Mouse (Mus musculus): ENCODE results near the gene Adam33. TPM values are rescaled to one million over a fixed set of nuclear protein-coding genes. Genes with fewer than 3 reads are reported as not detected.
"Not testable (repeated sequence)": the region's sequence is repeated elsewhere in the genome, so short reads cannot be mapped to it uniquely, and the experiment has no call there.

Adam33 gene
- polyA plus RNA-seq, 1 experiment from 2014 or later, result 8.1 TPM

DNA sequence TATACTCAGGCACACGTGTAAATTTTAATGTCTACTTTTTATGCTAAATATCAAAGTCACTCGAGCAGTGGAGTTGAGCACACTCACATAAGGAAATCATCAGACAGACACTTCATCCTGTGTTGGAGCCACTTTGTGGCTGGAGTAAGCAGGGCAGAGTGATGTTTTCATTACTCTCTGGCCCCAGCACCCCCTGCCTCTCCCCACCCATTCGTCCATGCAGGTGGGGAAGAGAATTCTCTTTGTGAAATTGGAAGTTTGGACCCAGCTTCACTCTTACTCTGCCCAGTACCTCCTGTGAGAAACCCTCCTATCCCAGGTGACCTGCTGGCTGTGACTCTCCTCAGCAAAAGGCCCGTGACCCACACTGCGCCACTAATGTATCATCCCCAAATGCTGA is 24.9 kb downstream of the Adam33 start:
- peaks cover 47% of the 10 kb centered on the region for H3K27me3 ChIP-seq
- no peaks in the 10 kb centered on the region for H3K36me3 ChIP-seq
- H3K27ac ChIP-seq, result no peak overlapping the region
- no peak overlapping the region for H3K4me2 ChIP-seq
- 77% methylated on average over 5 of the region's 5 CpGs for WGBS
- ATAC-seq (ENCODE audit: borderline replicate concordance, extremely low read depth, low FRiP score, low TSS enrichment), result no peak
- no peaks in the 10 kb centered on the region for H3K9me3 ChIP-seq
- H3K4me1 ChIP-seq, result peaks cover 8% of the 10 kb centered on the region
- no peak overlapping the region for H3K4me3 ChIP-seq
- no peak overlapping the region for H3K9ac ChIP-seq

DNA sequence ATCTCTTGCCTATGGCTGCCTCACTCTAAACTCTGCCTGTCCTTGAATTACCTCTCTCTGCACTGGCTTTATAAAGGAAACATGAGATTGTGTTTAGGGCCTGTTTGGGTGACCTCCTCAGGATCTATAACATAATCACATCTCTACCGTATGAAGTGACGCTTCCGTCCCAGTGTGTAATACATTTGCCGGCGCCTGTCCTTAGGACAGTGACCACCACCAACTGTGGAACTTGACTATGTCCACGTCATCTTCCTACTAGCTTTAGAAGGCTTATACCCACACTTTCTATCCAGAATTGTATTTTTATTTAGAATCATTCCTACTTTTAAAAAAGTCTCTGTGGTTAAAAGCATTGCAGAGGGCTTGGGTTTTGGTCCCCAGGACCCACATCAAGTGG is 25.4 kb downstream of the Adam33 start:
- H3K27me3 ChIP-seq, result peaks cover 45% of the 10 kb centered on the region
- 81% methylated on average over 6 of the region's 6 CpGs for WGBS
- peaks cover 8% of the 10 kb centered on the region for H3K4me1 ChIP-seq
- ATAC-seq (ENCODE audit: borderline replicate concordance, extremely low read depth, low FRiP score, low TSS enrichment), result no peak
- no peak overlapping the region for H3K9ac ChIP-seq
- H3K4me2 ChIP-seq, result no peak overlapping the region
- no peak overlapping the region for H3K27ac ChIP-seq
- H3K4me3 ChIP-seq, result no peak overlapping the region
- H3K9me3 ChIP-seq, result no peaks in the 10 kb centered on the region
- no peaks in the 10 kb centered on the region for H3K36me3 ChIP-seq

DNA sequence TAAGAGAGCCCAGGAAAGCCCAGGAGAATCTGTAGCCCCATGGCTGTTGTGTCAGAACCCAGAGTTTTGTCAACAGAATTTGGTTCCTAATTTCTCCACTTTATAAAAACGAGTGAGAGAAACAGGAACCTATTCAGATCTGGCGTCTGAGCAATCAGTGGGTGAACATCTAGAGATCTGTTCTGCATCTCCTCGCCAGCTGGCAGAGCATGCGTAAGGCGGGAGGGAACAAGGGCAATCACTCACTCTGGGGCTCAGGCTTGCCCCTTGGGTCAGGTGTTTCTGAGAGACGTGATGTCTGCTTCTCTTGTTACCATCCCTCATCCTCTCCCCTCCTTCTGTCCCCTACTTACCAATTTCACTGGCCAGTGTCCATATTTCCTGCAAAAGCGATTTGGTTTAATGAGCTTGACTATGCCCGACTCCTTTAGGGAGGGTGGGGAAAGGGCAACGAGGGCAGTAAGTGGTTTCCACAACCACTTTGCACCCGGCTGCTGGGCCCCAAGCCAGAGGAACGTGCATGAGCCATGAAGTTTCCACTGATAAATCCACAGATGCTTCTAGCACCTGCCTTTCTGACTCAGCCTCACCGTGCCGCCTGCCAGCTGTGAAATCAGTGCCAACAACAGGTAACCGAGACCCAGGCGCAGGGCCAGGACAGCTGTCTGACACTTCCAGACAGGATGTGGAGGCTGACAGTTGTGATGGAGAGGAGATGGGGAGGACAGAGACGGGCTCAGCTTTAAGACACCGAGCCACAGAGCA is 26.2 kb downstream of the Adam33 start:
- WGBS, result 41% methylated on average over 17 of the region's 17 CpGs
- Histone ChIP-seq H3K27ac (no peak overlapping the region), H3K9ac (no peak overlapping the region), H3K4me3 (no peak overlapping the region), H3K4me1 (peaks cover 8% of the 10 kb centered on the region), H3K4me2 (no peak overlapping the region), H3K9me3 (no peaks in the 10 kb centered on the region), H3K36me3 (no peaks in the 10 kb centered on the region), H3K27me3 (peaks cover 37% of the 10 kb centered on the region)
- ATAC-seq (ENCODE audit: borderline replicate concordance, extremely low read depth, low FRiP score, low TSS enrichment), result no peak

GRCm38 (mm10) chr2:131036757-131037156 is 26.9 kb downstream of the Adam33 start:
- Histone ChIP-seq H3K4me1 (peaks cover 8% of the 10 kb centered on the region), H3K9me3 (no peaks in the 10 kb centered on the region), H3K4me3 (no peak overlapping the region), H3K4me2 (no peak overlapping the region), H3K36me3 (no peaks in the 10 kb centered on the region), H3K27ac (no peak overlapping the region), H3K9ac (no peak overlapping the region), H3K27me3 (peaks cover 31% of the 10 kb centered on the region)
- no peak for ATAC-seq (ENCODE audit: borderline replicate concordance, extremely low read depth, low FRiP score, low TSS enrichment)

- Histone ChIP-seq H3K4me1 (peaks cover 4% of the 10 kb centered on the region), H3K36me3 (no peaks in the 10 kb centered on the region), H3K4me2 (no peak overlapping the region), H3K27me3 (peaks cover 27% of the 10 kb centered on the region), H3K9ac (no peak overlapping the region), H3K9me3 (no peaks in the 10 kb centered on the region), H3K4me3 (no peak overlapping the region), H3K27ac (no peak overlapping the region)
- ATAC-seq (ENCODE audit: borderline replicate concordance, extremely low read depth, low FRiP score, low TSS enrichment), result no peak
- 81% methylated on average over 2 of the region's 2 CpGs for WGBS
Observed at GRCm38 (mm10) chr2:131036343-131036742, 27.3 kb downstream of the Adam33 start.

GRCm38 (mm10) chr2:131031406-131031805 is 32.2 kb downstream of the Adam33 start:
- not testable (repeated sequence) for H3K27ac ChIP-seq; H3K36me3 ChIP-seq; H3K4me1 ChIP-seq; H3K27me3 ChIP-seq; H3K4me2 ChIP-seq; H3K9ac ChIP-seq; H3K9me3 ChIP-seq; H3K4me3 ChIP-seq; ATAC-seq (ENCODE audit: borderline replicate concordance, extremely low read depth, low FRiP score, low TSS enrichment)
- WGBS, result 40% methylated on average over 1 of the region's 1 CpGs

DNA sequence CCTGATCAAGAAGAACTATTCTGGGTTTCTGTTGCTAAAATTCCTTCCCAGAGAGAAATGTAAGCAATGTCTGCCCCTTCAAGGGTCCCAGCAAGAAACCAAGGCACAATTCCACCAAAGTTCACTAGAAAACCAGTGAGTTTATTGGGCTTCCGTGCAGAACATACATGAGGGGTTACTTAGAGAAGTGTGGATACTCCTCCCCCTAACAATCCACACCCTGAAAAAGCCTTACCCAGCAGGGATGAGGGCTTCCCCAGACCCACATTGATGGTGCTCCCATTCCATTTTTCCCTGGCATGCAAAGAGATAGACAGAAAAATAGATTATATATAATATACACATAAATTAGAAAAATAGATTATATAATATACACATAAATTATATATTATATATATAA is 32.6 kb downstream of the Adam33 start:
- no peak for ATAC-seq (ENCODE audit: borderline replicate concordance, extremely low read depth, low FRiP score, low TSS enrichment)
- Histone ChIP-seq H3K27ac (no peak overlapping the region), H3K36me3 (peaks cover 6% of the 10 kb centered on the region; the same call in 1 of the 2 replicates), H3K9me3 (no peaks in the 10 kb centered on the region), H3K27me3 (no peaks in the 10 kb centered on the region), H3K9ac (no peak overlapping the region), H3K4me2 (no peak overlapping the region), H3K4me3 (no peak overlapping the region), H3K4me1 (no peaks in the 10 kb centered on the region)
- 86% methylated on average over 1 of the region's 1 CpGs for WGBS

- Histone ChIP-seq H3K27ac (no peak overlapping the region), H3K9ac (no peak overlapping the region), H3K36me3 (peaks cover 10% of the 10 kb centered on the region; the same call in 1 of the 2 replicates), H3K4me3 (no peak overlapping the region), H3K4me2 (no peak overlapping the region), H3K9me3 (no peaks in the 10 kb centered on the region), H3K27me3 (no peaks in the 10 kb centered on the region), H3K4me1 (no peaks in the 10 kb centered on the region)
- ATAC-seq (ENCODE audit: borderline replicate concordance, extremely low read depth, low FRiP score, low TSS enrichment), result no peak
- 77% methylated on average over 2 of the region's 2 CpGs for WGBS
Observed at GRCm38 (mm10) chr2:131030561-131030960, 33.1 kb downstream of the Adam33 start.

DNA sequence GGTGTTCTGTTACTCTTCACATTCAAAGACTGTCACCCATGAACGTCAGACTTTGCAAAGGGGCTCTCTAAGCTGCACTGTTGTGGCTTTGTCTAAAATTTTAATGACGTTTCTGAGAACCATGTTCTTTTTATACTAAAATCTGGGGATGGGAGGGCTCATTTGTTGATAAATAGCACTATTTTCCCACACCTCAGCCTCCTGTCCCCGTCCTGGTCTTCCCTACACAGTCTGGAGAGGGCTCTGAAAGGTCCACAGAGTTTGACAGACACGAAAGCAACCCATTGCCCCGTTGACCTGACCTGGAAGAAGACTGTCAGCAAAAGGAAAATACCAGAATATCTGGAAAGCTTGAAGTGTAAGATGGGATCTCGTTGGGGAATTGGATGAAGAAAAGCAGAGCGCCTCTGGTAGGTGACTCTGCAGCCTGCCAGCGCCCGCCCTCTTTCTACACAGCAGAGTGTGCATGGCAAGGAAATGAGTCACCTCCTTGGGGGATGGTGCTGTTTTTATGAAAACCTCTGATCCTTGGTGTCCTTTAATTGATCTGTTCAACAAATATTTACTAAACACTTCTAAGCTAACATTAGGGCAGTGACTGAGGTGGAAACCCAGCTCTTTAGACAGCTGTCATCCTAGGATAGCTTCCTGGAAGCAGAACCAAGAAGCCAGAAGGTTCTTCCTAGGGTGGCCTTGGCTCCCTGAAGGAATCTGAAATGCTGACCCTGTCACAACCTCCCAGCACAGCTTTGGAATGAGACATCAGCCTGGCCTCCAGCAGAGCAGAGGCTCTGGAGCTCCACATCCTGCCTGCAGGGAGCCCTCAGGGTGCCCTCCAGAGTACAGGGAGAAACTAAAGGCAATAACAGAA is 34.3 kb downstream of the Adam33 start:
- WGBS, result 45% methylated on average over 9 of the region's 9 CpGs
- H3K9me3 ChIP-seq, result no peaks in the 10 kb centered on the region
- no peaks in the 10 kb centered on the region for H3K4me1 ChIP-seq
- no peak overlapping the region for H3K9ac ChIP-seq
- H3K36me3 ChIP-seq, result peaks cover 10% of the 10 kb centered on the region; the same call in 1 of the 2 replicates
- H3K27me3 ChIP-seq, result no peaks in the 10 kb centered on the region
- no peak overlapping the region for H3K4me2 ChIP-seq
- no peak overlapping the region for H3K4me3 ChIP-seq
- ATAC-seq (ENCODE audit: borderline replicate concordance, extremely low read depth, low FRiP score, low TSS enrichment), result no peak
- H3K27ac ChIP-seq, result 0 out of 2 replicates have a peak overlapping the region, but pooled peaks have one; percentile 3

- H3K9ac ChIP-seq, result no peak overlapping the region
- no peak overlapping the region for H3K4me3 ChIP-seq
- H3K27ac ChIP-seq, result no peak overlapping the region
- ATAC-seq (ENCODE audit: borderline replicate concordance, extremely low read depth, low FRiP score, low TSS enrichment), result no peak
- no peaks in the 10 kb centered on the region for H3K27me3 ChIP-seq
- no peak overlapping the region for H3K4me2 ChIP-seq
- 91% methylated on average over 3 of the region's 3 CpGs for WGBS
- H3K9me3 ChIP-seq, result no peaks in the 10 kb centered on the region
- no peaks in the 10 kb centered on the region for H3K4me1 ChIP-seq
- peaks cover 15% of the 10 kb centered on the region; the same call in 1 of the 2 replicates for H3K36me3 ChIP-seq
Observed at GRCm38 (mm10) chr2:131026941-131027340, 36.7 kb downstream of the Adam33 start.

- Histone ChIP-seq H3K4me1 (no peaks in the 10 kb centered on the region), H3K36me3 (peaks cover 15% of the 10 kb centered on the region; the same call in 1 of the 2 replicates), H3K9me3 (no peaks in the 10 kb centered on the region), H3K4me2 (no peak overlapping the region), H3K27ac (no peak overlapping the region), H3K4me3 (no peak overlapping the region), H3K27me3 (no peaks in the 10 kb centered on the region), H3K9ac (no peak overlapping the region)
- WGBS, result 86% methylated on average over 2 of the region's 2 CpGs
- ATAC-seq (ENCODE audit: borderline replicate concordance, extremely low read depth, low FRiP score, low TSS enrichment), result no peak
Observed at GRCm38 (mm10) chr2:131025230-131025629, 38.4 kb downstream of the Adam33 start.

DNA sequence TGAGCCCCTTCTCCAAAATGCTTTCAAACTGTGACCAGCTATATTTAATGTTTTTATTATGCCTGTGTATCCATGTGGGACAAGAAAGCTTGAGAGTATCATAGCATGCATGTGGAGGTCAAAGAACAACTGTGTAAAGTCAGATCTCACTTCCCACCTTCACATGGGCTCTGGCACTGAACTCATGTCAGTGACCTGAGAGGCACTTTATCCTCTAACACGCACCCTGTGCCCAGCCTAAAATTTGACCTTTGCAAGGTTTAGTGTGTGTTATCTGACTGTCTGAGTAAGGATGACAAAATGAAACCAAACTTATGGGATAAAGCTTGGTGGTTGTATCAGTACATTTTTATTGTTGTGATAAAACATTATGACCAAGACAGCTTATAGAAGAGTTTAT is 53.0 kb downstream of the Adam33 start:
- H3K9me3 ChIP-seq, result no peaks in the 10 kb centered on the region
- H3K27me3 ChIP-seq, result no peaks in the 10 kb centered on the region
- no peak overlapping the region for H3K9ac ChIP-seq
- H3K4me3 ChIP-seq, result no peak overlapping the region
- no peak for ATAC-seq (ENCODE audit: borderline replicate concordance, extremely low read depth, low FRiP score, low TSS enrichment)
- peaks cover 13% of the 10 kb centered on the region; the same call in 1 of the 2 replicates for H3K36me3 ChIP-seq
- H3K4me2 ChIP-seq, result no peak overlapping the region
- 61% methylated on average over 1 of the region's 1 CpGs for WGBS
- no peak overlapping the region for H3K27ac ChIP-seq
- H3K4me1 ChIP-seq, result no peaks in the 10 kb centered on the region

Measured in lung, embryonic 15.5 days (tissue).